Mouse (Mus musculus) left cerebral cortex, postnatal 10 days (tissue): ENCODE data around the gene Slc44a1. TPM values are rescaled to one million over a fixed set of nuclear protein-coding genes. Genes with fewer than 3 reads are reported as not detected.

Experiments used
- DNase-seq, 2 experiments: peaks; one replicate each; pipeline ENCODE4 v3.0.0; 2021 to 2022; ENCODE audit warnings: low spot score in 2 of 2, mixed read lengths in 1 of 2; ENCODE audit errors: extremely low spot score in 1 of 2
- intact Hi-C: fragments of 180-260 bp; cut with DNase I; formaldehyde crosslinking; loops from one replicate; pipeline ENCODE4 v1.15.1; 2025
- total RNA-seq, 2 experiments: library from RNA; stranded (reverse); gene quantifications; 2 replicates each; pipeline ENCODE4 v1.2.3; 2021

Gene Slc44a1
- total RNA-seq, 2 experiments from 2014 or later = 51.4 to 57.3 TPM

DNA sequence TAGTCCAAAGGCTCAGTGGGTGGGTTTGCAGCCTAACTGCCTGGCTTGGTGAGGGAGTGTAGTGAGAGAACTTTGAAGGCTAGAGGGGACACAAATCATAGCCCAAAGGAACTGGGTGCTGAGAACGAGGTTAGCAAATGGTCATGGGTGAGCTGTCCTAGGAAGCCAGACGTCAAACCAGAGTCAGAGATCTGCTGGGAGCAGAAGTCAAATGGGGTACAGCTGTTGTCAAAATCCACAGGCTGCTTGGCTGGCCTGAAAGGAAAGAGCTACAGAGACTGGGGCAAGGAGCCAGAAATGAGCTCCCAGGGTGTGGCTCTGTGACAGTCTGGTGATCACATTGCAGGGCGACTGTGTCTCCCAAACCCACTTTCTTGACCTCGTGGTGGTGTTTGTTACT lies 188.7 kb downstream of the Slc44a1 start:
- peak in 1 of 2 experiments; percentile 42 for DNase-seq
- intact Hi-C loops = no loop called here

DNA sequence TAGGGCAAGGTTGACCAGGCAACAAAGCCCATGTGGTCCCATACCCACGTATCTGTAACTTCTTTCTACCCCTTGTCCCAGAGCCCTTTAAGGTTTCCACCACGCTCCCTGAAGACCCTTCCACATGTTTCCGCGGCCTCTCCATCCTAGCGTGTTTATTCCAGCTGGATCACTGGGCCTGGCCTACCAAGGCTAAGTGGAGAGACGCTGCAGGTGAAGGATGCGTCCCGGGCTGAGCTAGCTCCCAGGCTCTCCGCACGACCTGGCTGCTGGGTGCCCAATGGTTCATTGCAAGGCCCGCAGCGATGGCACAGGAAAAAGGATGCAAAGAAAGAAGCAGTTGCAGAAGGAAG lies 190.7 kb downstream of the Slc44a1 start:
- no peak for DNase-seq
- intact Hi-C loops = no loop called here

DNA sequence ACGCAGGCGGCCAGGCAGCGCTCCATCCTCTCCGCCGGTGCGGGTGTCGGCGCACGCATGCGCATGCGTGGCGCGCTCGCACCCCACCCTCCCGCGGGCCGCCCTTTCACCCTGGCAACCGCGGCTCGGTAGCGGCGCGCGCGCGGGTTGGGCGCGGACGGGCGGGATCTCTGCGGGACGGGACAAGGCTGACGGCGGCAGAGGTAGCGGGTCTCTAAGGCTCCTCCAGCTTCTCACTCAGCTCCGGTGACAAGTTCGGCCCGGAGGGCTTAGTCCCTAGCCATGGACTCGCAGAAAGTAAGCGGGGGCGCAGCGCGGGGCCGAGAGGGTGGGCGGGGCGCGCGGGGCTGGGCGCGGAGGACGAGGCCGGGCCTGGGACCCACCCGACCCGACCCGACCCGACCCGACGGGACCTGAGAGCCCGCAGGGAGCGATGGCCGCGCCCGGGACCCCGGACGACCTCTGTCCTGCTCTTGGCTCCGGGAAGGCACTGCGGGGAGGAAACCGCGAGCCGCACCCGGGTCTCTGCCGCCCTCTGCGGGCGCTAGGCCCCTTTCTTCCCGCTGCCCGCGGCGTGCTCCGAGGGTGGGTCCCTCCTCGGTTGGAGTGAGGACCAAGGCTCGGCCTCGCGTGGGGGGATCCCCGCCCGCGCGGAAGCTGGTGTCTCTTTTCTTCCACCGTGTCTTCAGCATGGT lies 191.2 kb downstream of the Slc44a1 start, which contains the start of gene Fsd1l:
Fsd1l (plus strand) TSS at position 156 of the 695 bp plus-strand sequence.
- DNase-seq = peak; percentile 65 to 89
- intact Hi-C loops = no loop called here

DNA sequence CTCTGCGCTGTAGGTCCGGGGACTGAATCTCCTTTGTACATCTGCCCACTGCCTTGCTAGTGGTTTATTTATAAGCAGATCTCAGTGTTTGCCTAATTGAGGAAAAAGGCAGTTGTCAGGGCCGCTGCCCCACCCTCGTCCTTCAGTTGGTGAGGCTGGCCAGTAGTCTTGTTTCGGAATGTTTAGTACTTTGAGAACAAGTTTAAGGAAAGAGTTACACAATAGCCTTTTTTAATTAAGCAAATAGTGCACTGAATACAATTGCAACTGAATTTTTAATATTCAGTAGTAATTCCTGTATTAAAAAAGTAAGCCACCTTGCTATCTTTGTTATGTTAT lies 191.8 kb downstream of the Slc44a1 start:
- intact Hi-C loops = no loop called here
- no peak for DNase-seq

DNA sequence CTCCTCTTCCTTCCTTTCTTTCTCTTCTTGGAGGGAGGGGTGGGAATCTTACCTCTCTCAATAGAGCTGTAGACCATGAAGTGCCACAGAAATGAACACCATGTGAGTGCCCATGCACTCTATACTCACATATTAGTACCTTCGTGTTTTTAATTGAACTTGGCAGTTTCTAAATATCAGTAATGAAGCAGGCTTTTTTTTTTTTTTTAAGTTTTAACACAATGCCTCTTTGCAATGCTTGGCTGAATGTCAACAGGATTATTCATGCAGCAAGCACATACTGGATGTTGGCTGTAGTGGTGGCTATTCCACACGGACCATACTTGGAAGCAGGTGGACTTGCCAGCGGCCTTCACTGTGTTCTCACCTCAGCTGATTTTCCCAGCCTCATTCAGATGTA lies 195.1 kb downstream of the Slc44a1 start:
- intact Hi-C loops = no loop called here
- DNase-seq = no peak

DNA sequence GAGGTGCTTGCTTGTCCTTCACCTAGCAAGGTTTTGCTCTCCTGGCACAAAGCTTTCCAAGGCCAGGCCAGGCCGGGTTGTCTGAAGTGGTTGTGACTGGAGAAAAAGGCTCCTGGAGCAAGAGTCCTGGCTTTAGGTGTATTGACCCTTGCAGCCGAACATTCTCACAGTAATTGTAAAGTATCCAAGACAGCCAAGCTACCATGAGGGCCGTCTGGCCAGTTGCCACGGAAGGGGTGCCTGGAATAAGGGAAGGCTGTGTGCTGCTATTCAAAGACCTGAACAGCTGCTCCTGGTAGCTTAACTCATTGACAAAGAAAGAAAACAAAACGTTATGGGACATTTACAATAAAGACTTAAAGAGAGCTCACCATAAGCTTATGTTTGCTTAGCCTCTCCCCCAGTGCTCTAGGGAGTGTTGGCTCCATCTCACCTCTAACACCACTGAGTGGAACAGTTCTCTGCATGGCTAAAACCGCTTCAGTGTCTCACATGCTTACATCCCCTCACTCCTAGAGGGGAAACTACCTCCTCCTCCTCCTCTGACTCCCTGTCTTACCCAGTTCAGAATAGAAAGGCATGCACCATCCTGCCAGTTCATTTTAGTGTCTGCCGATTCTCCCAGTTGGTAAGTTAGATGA lies 197.2 kb downstream of the Slc44a1 start:
- intact Hi-C loops = no loop called here

DNA sequence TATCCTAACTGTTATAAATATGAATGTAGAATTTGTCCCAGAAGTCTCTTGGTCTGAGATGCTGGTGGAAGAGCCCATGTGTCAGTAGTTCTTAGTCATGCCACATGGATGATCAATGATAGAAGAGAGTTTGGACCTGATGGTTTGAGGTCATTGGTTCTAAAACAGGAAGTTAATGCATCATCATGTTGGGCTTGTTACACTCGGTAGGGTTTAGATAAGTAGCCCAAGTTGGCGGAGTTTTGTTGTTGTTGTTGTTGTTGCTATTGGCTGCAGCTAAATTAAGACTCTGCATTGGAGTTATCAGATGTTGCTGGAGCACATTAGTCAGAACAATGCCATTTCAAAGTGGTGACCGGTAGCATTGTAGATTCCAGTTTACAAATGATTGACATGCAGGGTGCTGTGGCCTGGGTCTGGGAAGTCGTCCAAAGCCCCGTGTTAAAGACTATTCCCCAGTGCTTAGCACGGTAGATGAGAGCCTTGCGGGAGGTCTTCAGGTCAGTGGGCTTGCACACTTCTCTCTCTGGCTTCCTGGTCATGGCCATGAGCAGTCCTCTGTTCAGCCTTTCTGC lies 198.4 kb downstream of the Slc44a1 start:
- DNase-seq = no peak
- intact Hi-C loops = no loop called here

More for the DNA sequence above, 197.2 kb downstream of the Slc44a1 start:
- DNase-seq = peak; percentile 32 to 63

DNA sequence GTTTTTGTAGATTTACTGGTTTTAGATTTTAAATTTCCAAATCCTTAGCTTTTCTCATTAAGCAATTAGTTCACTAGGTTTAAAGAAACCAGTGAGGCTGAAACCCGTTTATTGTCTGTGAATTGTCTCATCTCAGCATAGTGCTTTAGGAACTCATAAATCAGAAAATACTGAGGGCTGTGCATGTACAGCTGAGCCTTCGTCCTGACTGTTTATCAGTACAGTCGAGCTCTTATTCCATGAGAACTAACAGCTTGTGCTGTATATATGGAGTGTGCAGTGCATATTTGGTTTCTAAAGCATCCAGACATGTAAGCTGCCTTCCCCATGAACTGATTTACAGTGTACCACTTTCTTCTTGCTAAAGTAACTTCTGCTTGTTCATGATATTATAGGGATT lies 217.8 kb downstream of the Slc44a1 start:
- DNase-seq = no peak
- intact Hi-C loops = no loop called here

DNA sequence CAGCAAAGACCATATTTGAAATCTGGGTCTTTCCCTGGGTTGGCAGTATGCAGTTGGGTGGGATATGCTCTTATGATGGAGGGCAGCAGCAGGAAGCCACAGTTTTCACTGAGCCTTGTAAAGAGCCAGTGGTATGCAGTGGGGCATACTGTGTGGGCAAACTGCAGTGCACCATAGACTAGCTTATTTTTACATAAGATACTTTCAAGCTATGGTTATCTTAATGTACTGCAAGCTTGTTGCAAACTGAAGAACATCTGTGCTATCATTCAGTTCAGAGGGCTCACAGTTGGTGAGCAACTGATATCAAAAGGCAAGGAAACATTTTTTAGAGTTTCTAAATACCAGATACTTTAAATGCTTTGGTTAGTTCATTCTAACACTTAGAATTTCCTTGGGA lies 220.5 kb downstream of the Slc44a1 start:
- no peak for DNase-seq

More for the DNA sequence above, 220.5 kb downstream of the Slc44a1 start:
- intact Hi-C loops = no loop called here

Other genes with a start within 250 kb of the Slc44a1 start
- gene Fsd1l, start 191.1 kb downstream of the Slc44a1 start, total RNA-seq = 10 to 100 TPM; 45.9 to 54.0 TPM